Mouse (Mus musculus) neural tube, embryonic 13.5 days (tissue): ENCODE data around the gene Bmp6. TPM values are rescaled to one million over a fixed set of nuclear protein-coding genes. Genes with fewer than 3 reads are reported as not detected.

Experiments
- ATAC-seq: fragments of 200-750 bp; cut with Nextera tagmentation; 2 replicates; pipeline ENCODE4 v1.8.0; 2017; ENCODE audit warnings: low read depth, mild to moderate bottlenecking, moderate TSS enrichment, moderate library complexity
- H3K27ac ChIP-seq: fragments of 300-500 bp; sonication (generic); replicated peaks from 2 replicates; pipeline ENCODE4 v1.5.1; 2015; ENCODE audit warnings: moderate library complexity, mild to moderate bottlenecking, inconsistent platforms
- H3K27me3 ChIP-seq: fragments of 300-500 bp; sonication (generic); 2 replicates; pipeline ENCODE4 v1.6.1; 2015; ENCODE audit warnings: mild to moderate bottlenecking, inconsistent platforms
- H3K36me3 ChIP-seq: fragments of 300-500 bp; sonication (generic); 2 replicates; pipeline ENCODE4 v1.6.1; 2015; ENCODE audit warnings: mild to moderate bottlenecking, inconsistent platforms
- H3K4me1 ChIP-seq: fragments of 300-500 bp; sonication (generic); replicated peaks from 2 replicates; pipeline ENCODE4 v1.6.1; 2015; ENCODE audit warnings: inconsistent platforms
- H3K4me2 ChIP-seq: fragments of 300-500 bp; sonication (generic); 2 replicates; pipeline ENCODE4 v1.6.1; 2015; ENCODE audit warnings: inconsistent platforms, mild to moderate bottlenecking, moderate library complexity
- H3K4me3 ChIP-seq: fragments of 300-500 bp; sonication (generic); 2 replicates; pipeline ENCODE4 v1.5.1; 2015; ENCODE audit warnings: mild to moderate bottlenecking, inconsistent platforms
- H3K9ac ChIP-seq: fragments of 300-500 bp; sonication (generic); 2 replicates; pipeline ENCODE4 v1.6.1; 2015; ENCODE audit warnings: moderate library complexity, mild to moderate bottlenecking, inconsistent platforms
- H3K9me3 ChIP-seq: fragments of 300-500 bp; sonication (generic); 2 replicates; pipeline ENCODE4 v1.6.1; 2016; ENCODE audit warnings: inconsistent platforms
- WGBS: fragments of 180-500 bp; shearing (Covaris S2); methylation state at CpG from one replicate; pipeline ENCODE4 v1.1.7; 2015; 5-methylcytosine and 5-hydroxymethylcytosine counted together
- polyA plus RNA-seq: library from polyadenylated mRNA; unstranded; fragments of >200 nt; fragmentation: Nextera tagmentation; extraction: Ambion mirVana; gene quantifications from 2 replicates; pipeline ENCODE4 v1.2.1, GENCODE M21; 2015

Bmp6 gene
- polyA plus RNA-seq, 1 experiment from 2014 or later, result 2.7 TPM

DNA sequence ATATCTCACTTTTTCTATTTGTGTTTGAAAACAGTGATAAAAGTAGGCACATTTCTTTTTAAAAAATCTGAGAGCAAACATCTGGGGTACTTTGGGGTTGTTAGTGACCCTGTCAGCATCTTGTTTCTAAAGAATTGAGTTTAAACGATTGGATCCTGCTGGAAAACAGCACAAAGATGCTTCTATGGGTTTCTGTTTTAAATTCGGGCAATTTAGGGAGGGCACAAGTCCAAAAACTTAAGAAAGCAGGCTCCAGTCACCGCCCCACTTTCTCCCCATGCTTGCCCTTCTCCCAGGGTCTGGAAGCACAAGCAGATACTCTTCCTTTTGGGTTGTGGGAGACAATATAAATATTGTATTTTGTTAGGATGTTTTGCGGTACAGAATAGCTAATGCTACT, 14.1 kb downstream of the Bmp6 start:
- no peak overlapping the region for H3K4me3 ChIP-seq
- no peak for ATAC-seq

DNA sequence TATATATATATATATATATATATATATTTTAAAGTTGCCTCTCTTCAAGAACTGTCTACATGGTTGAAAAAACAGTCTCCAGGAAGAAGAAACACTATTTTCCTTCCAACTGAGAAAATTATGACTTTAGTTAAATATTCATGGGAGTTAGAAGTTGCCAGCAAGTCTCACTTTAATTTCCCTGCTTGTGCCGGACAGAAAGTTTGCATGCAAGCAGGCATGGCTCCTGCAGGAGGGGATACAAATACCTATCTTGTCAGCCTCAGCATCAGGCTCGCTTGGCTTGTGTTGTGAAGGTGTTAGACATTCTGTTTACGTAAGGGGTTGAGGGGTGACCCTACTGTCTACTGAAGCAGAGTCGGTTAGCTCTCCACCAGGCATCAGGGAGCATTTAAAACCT, 17.8 kb downstream of the Bmp6 start:
- H3K27ac ChIP-seq, result no peak overlapping the region
- no peaks in the 10 kb centered on the region for H3K4me1 ChIP-seq
- H3K27me3 ChIP-seq, result no peaks in the 10 kb centered on the region
- WGBS, result 75% methylated on average over 4 of the region's 4 CpGs
- no peak overlapping the region for H3K9ac ChIP-seq
- no peak overlapping the region for H3K4me2 ChIP-seq
- ATAC-seq, result no peak
- no peaks in the 10 kb centered on the region for H3K9me3 ChIP-seq
- H3K4me3 ChIP-seq, result no peak overlapping the region
- no peaks in the 10 kb centered on the region for H3K36me3 ChIP-seq

More for the DNA sequence above, 14.1 kb downstream of the Bmp6 start:
- 77% methylated on average over 4 of the region's 4 CpGs for WGBS
- Histone ChIP-seq H3K27me3 (no peaks in the 10 kb centered on the region), H3K27ac (no peak overlapping the region), H3K9ac (no peak overlapping the region), H3K4me1 (no peaks in the 10 kb centered on the region), H3K4me2 (no peak overlapping the region), H3K36me3 (no peaks in the 10 kb centered on the region), H3K9me3 (no peaks in the 10 kb centered on the region)

DNA sequence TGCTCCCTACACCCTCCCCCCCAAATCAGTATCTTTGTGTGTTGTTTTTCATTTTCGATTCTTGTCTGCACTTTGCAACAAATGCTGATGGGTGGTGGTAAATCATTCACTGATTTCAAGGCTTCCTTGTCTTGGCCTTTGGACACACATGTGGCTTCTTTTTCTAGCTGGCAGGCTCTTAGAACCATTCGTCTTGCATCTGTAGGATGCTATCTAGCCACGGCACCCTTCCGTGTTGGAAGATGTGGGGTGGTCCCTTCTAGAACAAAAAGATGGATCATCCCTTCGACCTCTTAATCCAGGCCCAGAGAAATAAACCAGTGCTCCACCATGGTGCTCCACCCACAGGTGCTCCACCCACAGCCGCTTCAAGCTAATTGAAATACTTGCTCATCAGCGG, 19.0 kb downstream of the Bmp6 start:
- Histone ChIP-seq H3K4me2 (no peak overlapping the region), H3K9me3 (no peaks in the 10 kb centered on the region), H3K36me3 (no peaks in the 10 kb centered on the region), H3K9ac (no peak overlapping the region), H3K4me3 (no peak overlapping the region), H3K27me3 (no peaks in the 10 kb centered on the region), H3K27ac (no peak overlapping the region), H3K4me1 (no peaks in the 10 kb centered on the region)
- no peak for ATAC-seq
- 84% methylated on average over 7 of the region's 7 CpGs for WGBS

DNA sequence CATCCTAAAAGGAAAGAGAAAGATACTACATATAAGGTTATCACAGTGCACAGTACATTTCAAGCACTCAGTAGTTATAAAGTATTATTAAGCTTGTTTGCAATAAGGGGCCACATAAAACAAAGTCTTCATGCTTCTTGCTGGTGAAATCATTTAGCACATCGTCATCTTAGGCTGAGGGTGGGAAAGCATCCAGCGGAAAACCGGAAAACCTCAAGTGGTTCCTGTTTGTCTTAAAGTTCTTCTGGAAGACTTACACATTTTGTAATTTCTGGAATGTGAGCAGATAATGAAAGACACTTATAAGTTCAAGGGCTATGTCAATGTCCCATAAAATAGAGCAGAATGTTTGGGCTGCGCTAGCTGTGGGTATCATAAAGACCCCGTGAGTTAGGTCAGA, 24.7 kb downstream of the Bmp6 start:
- WGBS, result 86% methylated on average over 5 of the region's 5 CpGs
- no peak for ATAC-seq
- Histone ChIP-seq H3K9ac (no peak overlapping the region), H3K4me2 (no peak overlapping the region), H3K36me3 (no peaks in the 10 kb centered on the region), H3K4me3 (no peak overlapping the region), H3K9me3 (no peaks in the 10 kb centered on the region), H3K27me3 (no peaks in the 10 kb centered on the region), H3K4me1 (no peaks in the 10 kb centered on the region), H3K27ac (no peak overlapping the region)

DNA sequence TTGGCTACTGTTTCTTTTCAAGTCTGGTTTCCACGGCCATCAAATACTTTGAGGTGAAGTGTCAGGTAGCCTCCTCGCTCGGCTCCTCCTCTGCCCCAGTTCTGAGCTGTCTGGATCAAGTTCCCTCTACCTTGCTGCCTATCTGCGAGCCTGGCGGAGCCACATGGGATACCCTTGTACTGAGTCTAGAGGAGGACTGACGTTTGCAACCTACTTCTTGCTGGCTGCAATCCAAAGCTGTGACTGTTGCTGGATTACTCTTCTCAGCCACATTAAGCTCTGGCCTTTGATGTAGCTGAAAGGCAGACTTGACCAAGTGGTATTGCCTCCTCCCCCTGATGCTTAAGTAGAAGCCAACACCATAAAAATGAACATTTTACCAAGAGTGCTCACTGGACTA, 31.2 kb downstream of the Bmp6 start:
- H3K4me2 ChIP-seq, result no peak overlapping the region
- no peaks in the 10 kb centered on the region for H3K27me3 ChIP-seq
- no peak overlapping the region for H3K9ac ChIP-seq
- no peaks in the 10 kb centered on the region for H3K36me3 ChIP-seq
- H3K4me1 ChIP-seq, result no peaks in the 10 kb centered on the region
- no peaks in the 10 kb centered on the region for H3K9me3 ChIP-seq
- WGBS, result 70% methylated on average over 6 of the region's 6 CpGs
- H3K27ac ChIP-seq, result no peak overlapping the region
- ATAC-seq, result no peak
- no peak overlapping the region for H3K4me3 ChIP-seq

DNA sequence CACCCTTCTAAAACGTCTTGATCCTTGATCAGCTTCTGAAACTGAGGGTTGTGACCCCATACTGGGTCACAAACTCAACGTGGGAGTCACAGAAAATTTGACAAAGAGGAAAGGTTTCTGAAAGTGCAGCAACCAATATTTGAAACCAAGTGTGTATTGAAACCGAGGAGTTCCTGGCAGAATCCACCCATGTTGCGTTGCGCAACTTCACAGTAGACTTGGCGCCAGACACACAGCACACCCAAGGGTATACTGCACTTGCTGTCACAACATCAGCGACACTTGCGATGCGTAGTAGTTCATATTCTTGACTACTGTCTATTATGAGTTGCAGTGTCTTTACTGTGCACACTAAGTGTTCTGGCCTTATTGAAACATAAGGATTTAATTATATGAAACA, 32.4 kb downstream of the Bmp6 start:
- H3K27me3 ChIP-seq, result no peaks in the 10 kb centered on the region
- 83% methylated on average over 9 of the region's 9 CpGs for WGBS
- H3K36me3 ChIP-seq, result no peaks in the 10 kb centered on the region
- no peak overlapping the region for H3K9ac ChIP-seq
- no peak overlapping the region for H3K27ac ChIP-seq
- no peaks in the 10 kb centered on the region for H3K9me3 ChIP-seq
- no peak for ATAC-seq
- H3K4me2 ChIP-seq, result no peak overlapping the region
- H3K4me1 ChIP-seq, result no peaks in the 10 kb centered on the region
- H3K4me3 ChIP-seq, result no peak overlapping the region

DNA sequence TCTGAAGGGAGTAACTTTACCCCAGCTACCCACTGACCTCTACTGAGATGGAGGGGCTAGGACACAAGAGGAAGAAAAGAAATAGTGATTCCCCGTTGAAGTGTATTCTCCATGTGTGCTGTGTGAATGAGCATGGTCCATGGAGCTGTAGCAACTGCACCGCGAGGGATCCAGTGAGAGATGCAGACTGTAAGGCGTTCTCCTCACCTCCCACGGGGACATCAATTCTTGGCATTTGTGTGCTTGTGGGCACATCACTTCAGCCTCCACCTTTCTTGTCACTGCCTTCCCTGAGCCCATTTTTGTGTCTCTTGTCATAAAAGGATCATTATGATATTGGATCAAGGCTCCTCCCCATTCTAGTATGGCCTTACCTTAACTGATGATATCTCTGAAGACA, 34.9 kb downstream of the Bmp6 start:
- no peaks in the 10 kb centered on the region for H3K9me3 ChIP-seq
- H3K9ac ChIP-seq, result no peak overlapping the region
- no peaks in the 10 kb centered on the region for H3K36me3 ChIP-seq
- H3K4me2 ChIP-seq, result no peak overlapping the region
- H3K27ac ChIP-seq, result no peak overlapping the region
- no peaks in the 10 kb centered on the region for H3K27me3 ChIP-seq
- no peaks in the 10 kb centered on the region for H3K4me1 ChIP-seq
- no peak overlapping the region for H3K4me3 ChIP-seq
- ATAC-seq, result no peak
- 94% methylated on average over 5 of the region's 5 CpGs for WGBS

DNA sequence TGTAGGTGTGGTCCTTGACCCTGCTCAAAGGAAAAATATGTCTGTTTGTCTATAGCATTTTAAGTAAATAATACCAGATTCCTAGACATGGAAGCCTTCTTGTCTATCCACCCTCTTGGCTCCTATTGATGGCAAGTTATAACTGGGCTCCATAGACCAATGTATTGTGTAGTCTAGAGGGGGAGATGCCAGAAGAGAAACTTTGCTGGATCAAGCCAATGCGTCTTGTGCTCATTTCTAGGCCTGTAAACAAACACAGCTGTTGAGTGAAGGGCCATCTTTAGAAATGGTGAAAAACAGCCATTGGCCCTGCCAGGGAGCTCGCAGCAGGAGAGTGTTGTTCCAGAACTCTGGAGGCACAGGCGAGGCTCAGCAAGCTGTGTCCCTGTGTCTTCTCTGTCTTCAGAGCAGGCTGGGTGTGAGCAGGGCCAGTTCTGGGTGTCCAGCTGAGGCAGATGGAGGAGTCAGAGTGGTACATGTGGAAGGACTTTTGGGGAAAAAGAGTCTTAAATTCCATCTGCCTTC, 41.2 kb downstream of the Bmp6 start:
- WGBS, result 84% methylated on average over 3 of the region's 3 CpGs
- Histone ChIP-seq H3K4me3 (no peak overlapping the region), H3K9ac (no peak overlapping the region), H3K27me3 (no peaks in the 10 kb centered on the region), H3K27ac (no peak overlapping the region), H3K4me1 (no peaks in the 10 kb centered on the region), H3K36me3 (no peaks in the 10 kb centered on the region), H3K4me2 (no peak overlapping the region), H3K9me3 (no peaks in the 10 kb centered on the region)
- no peak for ATAC-seq

DNA sequence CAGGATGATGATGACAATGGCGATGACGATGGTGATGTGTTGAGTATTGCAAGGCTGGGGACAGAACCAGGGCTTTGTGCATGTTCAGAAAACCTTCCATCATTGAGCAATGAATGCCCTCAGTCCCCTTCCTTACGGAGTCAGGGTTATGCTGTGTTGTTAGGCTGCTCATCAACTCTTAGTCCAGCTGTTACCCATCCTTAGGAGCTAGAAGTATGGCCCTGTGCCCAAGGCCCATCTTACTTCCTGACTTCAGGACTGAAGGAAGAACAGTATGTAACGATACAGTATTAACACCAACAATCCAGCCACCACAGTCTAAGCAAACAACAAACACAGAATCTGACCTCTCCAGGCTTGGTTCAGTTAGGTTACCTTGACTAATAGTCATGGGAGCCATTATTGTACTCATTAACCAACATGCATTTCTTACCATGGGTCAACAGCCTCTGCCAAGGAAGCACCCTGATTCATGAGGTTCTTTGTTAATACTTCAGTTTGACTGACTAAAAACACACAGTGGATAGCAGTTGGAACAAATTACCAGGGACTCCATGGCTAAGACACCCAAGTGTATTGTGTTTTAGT, 42.6 kb downstream of the Bmp6 start:
- no peak overlapping the region for H3K4me3 ChIP-seq
- WGBS, result 89% methylated on average over 4 of the region's 4 CpGs

DNA sequence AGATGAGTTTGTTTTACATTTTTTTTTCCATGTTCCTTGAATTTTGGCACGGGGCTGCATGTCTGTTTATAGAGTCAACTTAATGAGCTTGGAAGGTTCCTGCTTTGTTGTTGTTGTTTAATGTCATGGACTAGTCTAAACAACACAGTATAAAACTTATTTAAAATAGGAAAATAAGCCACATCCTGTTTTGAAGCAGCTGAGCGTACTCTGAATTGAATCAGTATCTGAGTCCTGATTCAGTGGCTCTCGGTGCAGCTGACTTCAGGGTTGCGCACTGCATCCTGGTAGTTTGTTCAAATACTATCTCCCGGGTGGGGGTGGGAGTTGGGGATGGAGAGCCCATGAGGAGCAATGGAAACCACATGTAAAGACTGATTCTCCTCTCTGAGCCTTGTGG, 48.5 kb downstream of the Bmp6 start:
- Histone ChIP-seq H3K9ac (no peak overlapping the region), H3K4me2 (no peak overlapping the region), H3K4me1 (no peaks in the 10 kb centered on the region), H3K36me3 (no peaks in the 10 kb centered on the region), H3K4me3 (no peak overlapping the region), H3K9me3 (no peaks in the 10 kb centered on the region), H3K27me3 (no peaks in the 10 kb centered on the region), H3K27ac (no peak overlapping the region)
- ATAC-seq, result no peak
- WGBS, result 83% methylated on average over 5 of the region's 5 CpGs

More for the DNA sequence above, 42.6 kb downstream of the Bmp6 start:
- H3K27me3 ChIP-seq, result no peaks in the 10 kb centered on the region
- no peak overlapping the region for H3K27ac ChIP-seq
- H3K9me3 ChIP-seq, result no peaks in the 10 kb centered on the region
- no peak overlapping the region for H3K4me2 ChIP-seq
- no peaks in the 10 kb centered on the region for H3K36me3 ChIP-seq
- ATAC-seq, result no peak
- no peaks in the 10 kb centered on the region for H3K4me1 ChIP-seq
- no peak overlapping the region for H3K9ac ChIP-seq

DNA sequence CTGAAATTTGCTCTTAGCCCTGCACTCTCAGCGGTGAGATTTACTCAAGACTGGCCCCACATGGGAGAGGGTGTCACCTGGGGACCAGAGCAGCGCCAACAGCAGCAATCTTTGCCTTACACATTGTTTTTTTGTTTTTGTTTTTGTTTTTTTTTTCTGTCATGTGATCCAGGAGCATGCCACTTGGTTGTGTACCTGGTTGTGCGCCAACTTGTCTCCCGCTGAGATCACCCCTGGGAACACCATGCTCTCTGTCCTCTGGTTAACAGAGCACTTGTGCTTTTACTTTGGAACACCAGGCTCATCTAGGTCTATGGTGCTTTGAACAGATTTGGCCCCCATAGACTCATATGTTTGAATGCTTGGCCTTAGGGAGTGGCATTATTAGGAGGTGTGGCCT, 50.1 kb downstream of the Bmp6 start:
- Histone ChIP-seq H3K27me3 (no peaks in the 10 kb centered on the region), H3K9ac (no peak overlapping the region), H3K4me2 (no peak overlapping the region), H3K27ac (no peak overlapping the region), H3K4me1 (no peaks in the 10 kb centered on the region), H3K4me3 (no peak overlapping the region), H3K9me3 (no peaks in the 10 kb centered on the region), H3K36me3 (no peaks in the 10 kb centered on the region)
- ATAC-seq, result no peak
- WGBS, result 85% methylated on average over 4 of the region's 4 CpGs

DNA sequence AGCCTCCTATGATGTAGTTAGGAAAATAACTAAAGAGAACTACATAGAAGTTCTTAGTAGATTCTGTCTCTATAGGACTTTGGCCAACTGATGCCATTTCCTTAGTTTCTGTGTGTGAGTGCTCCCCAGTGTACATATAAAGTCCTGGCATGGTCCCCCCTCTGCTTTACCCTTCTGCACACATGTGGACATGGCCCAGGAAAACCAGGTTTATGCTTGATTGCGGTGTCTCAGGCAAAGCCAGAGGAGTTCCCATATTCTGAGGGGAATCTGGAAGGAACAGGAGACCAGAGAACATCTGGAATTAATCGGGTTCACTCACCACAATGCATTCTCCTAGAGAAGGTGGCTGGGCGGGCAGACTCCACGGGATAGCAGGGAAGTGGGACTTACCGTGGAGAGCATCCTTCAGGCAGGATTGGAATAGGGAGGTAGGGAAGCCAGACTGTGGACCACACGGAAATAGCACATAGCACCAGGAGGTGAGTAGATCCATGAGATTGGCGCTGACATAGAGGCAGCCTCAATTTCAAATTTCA, 52.2 kb downstream of the Bmp6 start:
- no peak overlapping the region for H3K9ac ChIP-seq
- 87% methylated on average over 7 of the region's 7 CpGs for WGBS
- no peak overlapping the region for H3K27ac ChIP-seq
- ATAC-seq, result no peak
- no peak overlapping the region for H3K4me2 ChIP-seq
- no peaks in the 10 kb centered on the region for H3K36me3 ChIP-seq
- no peaks in the 10 kb centered on the region for H3K27me3 ChIP-seq
- no peaks in the 10 kb centered on the region for H3K9me3 ChIP-seq
- no peak overlapping the region for H3K4me3 ChIP-seq
- no peaks in the 10 kb centered on the region for H3K4me1 ChIP-seq

DNA sequence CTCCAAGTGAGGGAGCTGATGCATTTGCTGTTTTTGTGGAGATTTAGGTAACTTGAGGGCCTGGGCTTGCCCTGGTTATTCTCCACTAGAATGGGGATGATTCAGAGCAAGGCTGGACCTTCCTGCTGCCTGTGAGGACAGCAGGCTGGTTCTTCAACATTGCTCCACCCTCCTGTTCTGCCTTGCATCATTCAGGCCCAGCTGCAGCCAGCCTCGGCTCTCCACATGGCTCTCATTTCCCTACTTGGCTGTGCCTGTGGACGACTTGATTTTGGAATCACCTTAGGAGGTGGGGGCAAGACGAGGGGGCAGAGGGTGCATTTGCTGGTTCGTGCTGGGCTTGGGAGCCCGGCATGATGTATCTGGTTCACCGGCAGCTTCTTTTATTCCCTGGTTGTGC, 53.8 kb downstream of the Bmp6 start:
- no peak overlapping the region for H3K4me3 ChIP-seq
- no peak for ATAC-seq
- H3K9ac ChIP-seq, result no peak overlapping the region
- no peak overlapping the region for H3K27ac ChIP-seq
- H3K27me3 ChIP-seq, result no peaks in the 10 kb centered on the region
- H3K9me3 ChIP-seq, result no peaks in the 10 kb centered on the region
- WGBS, result 76% methylated on average over 6 of the region's 6 CpGs
- no peak overlapping the region for H3K4me2 ChIP-seq
- no peaks in the 10 kb centered on the region for H3K4me1 ChIP-seq
- H3K36me3 ChIP-seq, result no peaks in the 10 kb centered on the region
